Mouse (Mus musculus): Measurements from ENCODE around the gene 1700020A23Rik. TPM values are rescaled to one million over a fixed set of nuclear protein-coding genes. Genes with fewer than 3 reads are reported as not detected.

The 1700020A23Rik gene
- polyA plus RNA-seq, 1 experiment = not detected

DNA sequence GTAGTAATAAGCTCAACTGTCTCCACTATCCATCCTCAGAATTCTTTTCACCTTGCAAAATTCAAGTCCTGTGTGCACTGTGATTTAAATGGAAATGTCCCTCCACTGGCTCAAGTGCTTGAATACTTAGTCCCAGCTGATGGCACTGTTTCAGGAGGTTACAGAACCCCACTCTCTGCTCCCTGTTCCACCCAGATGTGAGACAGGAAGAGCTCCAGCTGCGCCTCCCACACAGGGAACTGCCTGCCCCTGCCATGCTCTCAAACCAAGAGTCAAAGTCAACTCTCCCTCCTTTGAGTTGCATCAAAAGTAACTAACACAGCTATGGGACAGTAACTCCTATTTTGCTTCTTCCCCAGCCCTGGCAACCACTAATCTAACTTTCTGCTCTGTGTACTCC, 18.8 kb upstream of the 1700020A23Rik start:
- TF ChIP-seq POLR2A (IDR thresholded peaks at IDR 0.05; ENCODE audit: low read depth, low read length) (no peak), CTCF (IDR thresholded peaks at IDR 0.05; ENCODE audit: borderline replicate concordance, insufficient read depth, low read length) (no peak)
- Histone ChIP-seq H3K4me1 (ENCODE audit: control insufficient read depth, insufficient read depth, low read length) (no peaks in the 10 kb centered on the region), H3K27ac (ENCODE audit: insufficient read depth, low read length) (no peak overlapping the region), H3K4me3 (ENCODE audit: insufficient read depth, low read length) (no peak overlapping the region)

GRCm38 (mm10) chr2:130388796-130389195, 16.3 kb upstream of the 1700020A23Rik start:
- Histone ChIP-seq H3K27ac (ENCODE audit: insufficient read depth, low read length) (no peak overlapping the region), H3K4me3 (ENCODE audit: insufficient read depth, low read length) (no peak overlapping the region), H3K4me1 (ENCODE audit: control insufficient read depth, insufficient read depth, low read length) (no peaks in the 10 kb centered on the region)
- TF ChIP-seq CTCF (IDR thresholded peaks at IDR 0.05; ENCODE audit: borderline replicate concordance, insufficient read depth, low read length) = no peak
- no peak for TF ChIP-seq POLR2A (IDR thresholded peaks at IDR 0.05; ENCODE audit: low read depth, low read length)

- H3K27ac ChIP-seq (ENCODE audit: insufficient read depth, low read length) = no peak overlapping the region
- H3K4me3 ChIP-seq (ENCODE audit: insufficient read depth, low read length) = no peak overlapping the region
- no peaks in the 10 kb centered on the region for H3K4me1 ChIP-seq (ENCODE audit: control insufficient read depth, insufficient read depth, low read length)
- TF ChIP-seq POLR2A (IDR thresholded peaks at IDR 0.05; ENCODE audit: low read depth, low read length) = no peak
- TF ChIP-seq CTCF (IDR thresholded peaks at IDR 0.05; ENCODE audit: borderline replicate concordance, insufficient read depth, low read length) = no peak
Measured at GRCm38 (mm10) chr2:130390993-130391625, 13.9 kb upstream of the 1700020A23Rik start.

DNA sequence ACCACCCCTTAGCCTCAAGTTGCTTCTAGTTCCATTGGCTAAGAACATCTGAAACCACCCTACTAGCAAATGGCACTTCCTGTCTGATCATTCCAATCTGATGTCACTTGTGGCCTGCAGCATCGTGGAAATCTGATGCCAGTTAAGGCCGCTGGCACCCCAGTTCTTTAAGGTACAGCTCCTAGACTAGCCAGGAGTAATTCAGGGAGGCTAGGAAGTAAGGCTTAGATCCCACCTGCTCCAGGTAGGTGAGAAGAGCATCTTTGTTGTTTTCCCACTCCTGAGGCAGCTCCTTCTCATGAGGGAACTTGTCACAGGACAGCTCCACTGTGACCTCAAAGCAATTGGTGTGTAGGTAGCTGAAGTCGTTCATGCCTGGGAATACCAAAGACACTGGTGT, 12.2 kb upstream of the 1700020A23Rik start:
- no peak for TF ChIP-seq POLR2A (IDR thresholded peaks at IDR 0.05; ENCODE audit: low read depth, low read length)
- Histone ChIP-seq H3K4me1 (ENCODE audit: control insufficient read depth, insufficient read depth, low read length) (peaks cover 2% of the 10 kb centered on the region; the same call in 1 of the 2 replicates), H3K4me3 (ENCODE audit: insufficient read depth, low read length) (no peak overlapping the region), H3K27ac (ENCODE audit: insufficient read depth, low read length) (no peak overlapping the region)

DNA sequence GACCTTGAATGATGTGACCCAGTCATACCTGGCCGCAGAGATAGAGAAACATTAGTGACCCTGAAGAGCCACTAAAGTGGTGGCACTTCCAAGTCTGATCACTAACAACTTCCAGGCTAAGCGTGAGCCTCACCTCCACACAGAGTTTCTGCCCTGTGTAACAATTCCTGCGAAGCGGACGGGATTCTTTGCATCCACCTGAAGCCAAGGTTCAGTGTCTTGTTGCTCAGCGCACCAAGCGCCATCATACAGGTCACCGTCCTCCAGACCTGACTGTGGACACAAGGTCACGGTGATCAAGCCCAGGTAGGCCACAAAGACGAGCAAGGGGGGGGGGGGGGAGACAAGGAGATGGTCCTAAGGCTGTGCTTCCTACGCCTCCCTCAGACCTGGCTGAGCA, 9.4 kb upstream of the 1700020A23Rik start:
- TF ChIP-seq CTCF (IDR thresholded peaks at IDR 0.05; ENCODE audit: borderline replicate concordance, insufficient read depth, low read length) (no peak), POLR2A (IDR thresholded peaks at IDR 0.05; ENCODE audit: low read depth, low read length) (no peak)
- no peak overlapping the region for H3K27ac ChIP-seq (ENCODE audit: insufficient read depth, low read length)
- no peak overlapping the region for H3K4me3 ChIP-seq (ENCODE audit: insufficient read depth, low read length)
- peaks cover 2% of the 10 kb centered on the region; the same call in 1 of the 2 replicates for H3K4me1 ChIP-seq (ENCODE audit: control insufficient read depth, insufficient read depth, low read length)

- peak; percentile 42 for TF ChIP-seq POLR2A (IDR thresholded peaks at IDR 0.05; ENCODE audit: low read depth, low read length)
- no peak for TF ChIP-seq CTCF (IDR thresholded peaks at IDR 0.05; ENCODE audit: borderline replicate concordance, insufficient read depth, low read length)
- Histone ChIP-seq H3K4me3 (ENCODE audit: insufficient read depth, low read length) (peak within 1 kb of the TSS; percentile 33), H3K4me1 (ENCODE audit: control insufficient read depth, insufficient read depth, low read length) (peaks cover 2% of the 10 kb centered on the region; the same call in 1 of the 2 replicates), H3K27ac (ENCODE audit: insufficient read depth, low read length) (no peak within 1 kb of the TSS)
Measured at GRCm38 (mm10) chr2:130397186-130397985, 7.7 kb upstream of the 1700020A23Rik start, which contains the start of gene Cpxm1. Gene Cpxm1, minus strand, starts transcription at chr2:130397574.

DNA sequence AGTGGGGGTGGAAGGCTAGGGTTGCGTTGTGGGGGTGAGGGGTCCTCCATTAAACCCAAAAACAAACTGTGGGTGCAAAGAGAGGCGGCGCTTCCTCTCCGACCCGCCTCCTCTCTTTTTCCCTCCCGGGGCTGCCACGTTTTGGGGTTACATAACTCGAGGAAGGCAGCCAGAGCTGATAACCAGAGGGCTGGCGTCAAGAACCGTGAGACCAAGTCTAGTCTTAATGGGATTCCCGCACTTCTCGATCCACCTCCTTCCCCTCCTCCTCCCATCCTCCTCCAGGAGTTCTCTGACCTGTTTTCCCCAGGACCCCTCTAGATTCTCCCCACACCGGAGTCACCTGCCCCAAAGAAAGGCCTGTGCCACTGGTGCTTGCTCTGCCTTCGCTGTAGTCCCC, 7.0 kb upstream of the 1700020A23Rik start:
- H3K4me3 ChIP-seq (ENCODE audit: insufficient read depth, low read length) = no peak overlapping the region
- TF ChIP-seq POLR2A (IDR thresholded peaks at IDR 0.05; ENCODE audit: low read depth, low read length) = no peak
- TF ChIP-seq CTCF (IDR thresholded peaks at IDR 0.05; ENCODE audit: borderline replicate concordance, insufficient read depth, low read length) = no peak
- no peak overlapping the region for H3K27ac ChIP-seq (ENCODE audit: insufficient read depth, low read length)
- peaks cover 2% of the 10 kb centered on the region; the same call in 1 of the 2 replicates for H3K4me1 ChIP-seq (ENCODE audit: control insufficient read depth, insufficient read depth, low read length)

DNA sequence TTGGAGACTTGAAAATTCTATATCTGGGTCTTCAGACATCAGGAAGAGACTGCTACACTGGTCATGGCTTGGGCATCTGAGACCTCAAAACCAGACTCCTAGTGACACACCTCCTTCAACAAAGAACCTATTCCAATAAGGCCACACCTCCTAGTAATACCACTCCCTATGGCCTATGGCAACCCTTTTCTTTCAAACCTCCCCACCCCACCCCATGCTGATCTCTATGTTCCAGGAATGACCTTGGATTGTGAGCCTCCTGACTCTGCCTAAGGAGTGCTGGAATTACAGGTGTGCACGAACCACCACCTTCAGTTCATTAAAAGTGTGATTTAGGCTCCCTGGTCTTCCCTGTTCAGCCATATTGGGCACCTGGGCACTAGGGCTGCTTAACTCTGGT, 5.0 kb upstream of the 1700020A23Rik start:
- no peak overlapping the region for H3K27ac ChIP-seq (ENCODE audit: insufficient read depth, low read length)
- TF ChIP-seq POLR2A (IDR thresholded peaks at IDR 0.05; ENCODE audit: low read depth, low read length) (no peak), CTCF (IDR thresholded peaks at IDR 0.05; ENCODE audit: borderline replicate concordance, insufficient read depth, low read length) (no peak)
- H3K4me1 ChIP-seq (ENCODE audit: control insufficient read depth, insufficient read depth, low read length) = peaks cover 2% of the 10 kb centered on the region; the same call in 1 of the 2 replicates

DNA sequence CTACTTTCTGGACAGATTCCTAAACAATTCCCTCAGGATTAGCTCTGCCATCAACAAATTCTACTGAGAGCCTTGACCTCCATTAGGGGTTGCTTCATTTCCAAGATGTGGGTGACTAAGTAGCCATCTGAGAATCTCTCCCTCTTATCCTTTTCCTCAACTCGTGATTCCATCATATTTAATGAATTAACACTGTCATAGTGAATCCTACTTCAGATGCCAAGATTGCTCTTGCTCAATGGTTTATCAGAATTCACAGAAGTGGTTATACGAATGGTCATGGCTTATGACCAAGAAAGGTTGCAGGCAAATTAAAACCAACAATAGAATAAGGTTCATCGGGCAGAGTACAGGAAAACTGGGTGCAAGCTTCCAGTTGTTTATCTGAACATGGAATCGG, 3.2 kb upstream of the 1700020A23Rik start:
- Histone ChIP-seq H3K27ac (ENCODE audit: insufficient read depth, low read length) (no peak overlapping the region), H3K4me1 (ENCODE audit: control insufficient read depth, insufficient read depth, low read length) (peaks cover 2% of the 10 kb centered on the region; the same call in 1 of the 2 replicates), H3K4me3 (ENCODE audit: insufficient read depth, low read length) (no peak overlapping the region)
- TF ChIP-seq POLR2A (IDR thresholded peaks at IDR 0.05; ENCODE audit: low read depth, low read length) = no peak
- no peak for TF ChIP-seq CTCF (IDR thresholded peaks at IDR 0.05; ENCODE audit: borderline replicate concordance, insufficient read depth, low read length)

More for the DNA sequence above, 5.0 kb upstream of the 1700020A23Rik start:
- no peak overlapping the region for H3K4me3 ChIP-seq (ENCODE audit: insufficient read depth, low read length)

GRCm38 (mm10) chr2:130406178-130406577, 1.1 kb downstream of the 1700020A23Rik start, which contains the start of gene Tmem239:
Gene Tmem239, plus strand, starts transcription at chr2:130406478.
- peaks cover under 1% of the 10 kb centered on the region; the same call in 1 of the 2 replicates for H3K4me1 ChIP-seq (ENCODE audit: control insufficient read depth, insufficient read depth, low read length)
- H3K4me3 ChIP-seq (ENCODE audit: insufficient read depth, low read length) = no peak within 1 kb of the TSS
- no peak for TF ChIP-seq POLR2A (IDR thresholded peaks at IDR 0.05; ENCODE audit: low read depth, low read length)
- TF ChIP-seq CTCF (IDR thresholded peaks at IDR 0.05; ENCODE audit: borderline replicate concordance, insufficient read depth, low read length) = no peak
- H3K27ac ChIP-seq (ENCODE audit: insufficient read depth, low read length) = no peak within 1 kb of the TSS
